In genomic region chr6:121086226-121086625, GRCm38 (mm10) we compare ENCODE assay signal across 15 mouse cellular contexts. TPM values are rescaled to one million over a fixed set of nuclear protein-coding genes. Genes with fewer than 3 reads are reported as not detected.
DNase-seq lines count a peak whose midpoint lies in the region; ATAC-seq and TF ChIP-seq lines count a peak whose summit lies in the region.
"Had no signal": no experiment of that assay in that cellular context is flagged by ENCODE, and none has a peak within 500 bp of the region (broad histone marks: within the 10 kb centered on the region; RNA-seq: fewer than 3 reads in every experiment).

No protein-coding gene starts in this region.

- no peak for ATAC-seq in heart, postnatal 0 days (ENCODE audit: insufficient read depth, low read depth)
- ATAC-seq in lung, embryonic 15.5 days (ENCODE audit: borderline replicate concordance, extremely low read depth, low FRiP score, low TSS enrichment): no peak

- TF ChIP-seq POLR2A in heart, adult 2 months (IDR thresholded peaks at IDR 0.05; ENCODE audit: insufficient read depth, low read depth, low read length): no peak
- TF ChIP-seq POLR2A in embryonic fibroblast, embryonic 13.5 days (IDR thresholded peaks at IDR 0.05; ENCODE audit: low read depth, low read length): no peak

- H3K27me3 ChIP-seq in heart, postnatal 0 days (ENCODE audit: control insufficient read depth, insufficient read depth, low read length): no peaks in the 10 kb centered on the region
- no peaks in the 10 kb centered on the region for H3K27me3 ChIP-seq in heart, adult 2 months (ENCODE audit: control insufficient read depth, insufficient read depth, low read length)
- no peaks in the 10 kb centered on the region for H3K27me3 ChIP-seq in lung, embryonic 15.5 days
- H3K27me3 ChIP-seq in megakaryocyte, embryonic 14.5 days (replicated peaks): no peaks in the 10 kb centered on the region
- H3K27me3 ChIP-seq: embryonic facial prominence, embryonic 12.5 days had no signal

- no peak overlapping the region for H3K9ac ChIP-seq in heart, postnatal 0 days (replicated peaks; ENCODE audit: low read depth, low read length)
- H3K9ac ChIP-seq in heart, adult 2 months (ENCODE audit: low read depth, low read length): no peak overlapping the region
- H3K9ac ChIP-seq in lung, embryonic 15.5 days: no peak overlapping the region
- H3K9ac ChIP-seq: embryonic facial prominence, embryonic 12.5 days; liver, embryonic 14.5 days had no signal

- H3K4me2 ChIP-seq in heart, postnatal 0 days (ENCODE audit: low read depth, low read length): no peak overlapping the region
- no peak overlapping the region for H3K4me2 ChIP-seq in lung, embryonic 15.5 days
- H3K4me2 ChIP-seq: embryonic facial prominence, embryonic 12.5 days; midbrain, embryonic 11.5 days had no signal

- H3K9me3 ChIP-seq in heart, postnatal 0 days (replicated peaks; ENCODE audit: control insufficient read depth, low read length): no peaks in the 10 kb centered on the region
- no peaks in the 10 kb centered on the region for H3K9me3 ChIP-seq in lung, embryonic 15.5 days
- H3K9me3 ChIP-seq in megakaryocyte, embryonic 14.5 days: no peaks in the 10 kb centered on the region
- H3K9me3 ChIP-seq: embryonic facial prominence, embryonic 12.5 days had no signal

- no peak for TF ChIP-seq CTCF in heart, postnatal 0 days (IDR thresholded peaks at IDR 0.05; ENCODE audit: low read depth)
- no peak for TF ChIP-seq CTCF in heart, adult 2 months (IDR thresholded peaks at IDR 0.05)
- no peak for TF ChIP-seq CTCF in embryonic fibroblast, embryonic 13.5 days (IDR thresholded peaks at IDR 0.05; ENCODE audit: borderline replicate concordance, insufficient read depth, low read length)

- peaks cover 58% of the 10 kb centered on the region for H3K4me1 ChIP-seq in heart, postnatal 0 days (ENCODE audit: control insufficient read depth, insufficient read depth)
- peaks cover 33% of the 10 kb centered on the region for H3K4me1 ChIP-seq in heart, adult 2 months (ENCODE audit: control insufficient read depth, insufficient read depth, low read length)
- H3K4me1 ChIP-seq in lung, embryonic 15.5 days: peaks cover 68% of the 10 kb centered on the region
- H3K4me1 ChIP-seq in embryonic fibroblast, embryonic 13.5 days (ENCODE audit: control insufficient read depth, insufficient read depth, low read length): peaks cover 6% of the 10 kb centered on the region; the same call in 1 of the 2 replicates
- H3K4me1 ChIP-seq in megakaryocyte, embryonic 14.5 days: peaks cover 93% of the 10 kb centered on the region

- peak overlapping the region; percentile 8; the same call in 1 of the 2 replicates for H3K27ac ChIP-seq in heart, postnatal 0 days (ENCODE audit: low read depth)
- no peak overlapping the region for H3K27ac ChIP-seq in heart, adult 2 months
- 0 out of 2 replicates have a peak overlapping the region, but pooled peaks have one; percentile 12 for H3K27ac ChIP-seq in lung, embryonic 15.5 days
- H3K27ac ChIP-seq in embryonic fibroblast, embryonic 13.5 days (ENCODE audit: insufficient read depth, low read length): peak overlapping the region; percentile 9; the same call in 1 of the 2 replicates

- WGBS in heart, postnatal 0 days: 77% methylated on average over 9 of the region's 9 CpGs
- WGBS in heart, adult 2 months: 83% methylated on average over 9 of the region's 9 CpGs
- 81% methylated on average over 9 of the region's 9 CpGs for whole genome bisulfite sequencing in lung, embryonic 15.5 days

- H3K36me3 ChIP-seq in heart, postnatal 0 days (replicated peaks; ENCODE audit: control insufficient read depth, insufficient read depth, low read length): no peaks in the 10 kb centered on the region
- no peaks in the 10 kb centered on the region for H3K36me3 ChIP-seq in heart, adult 2 months (ENCODE audit: control insufficient read depth, insufficient read depth, low read length)
- no peaks in the 10 kb centered on the region for H3K36me3 ChIP-seq in lung, embryonic 15.5 days
- peaks cover 56% of the 10 kb centered on the region for H3K36me3 ChIP-seq in megakaryocyte, embryonic 14.5 days (replicated peaks; ENCODE audit: low read length)
- H3K36me3 ChIP-seq: embryonic facial prominence, embryonic 12.5 days had no signal

- H3K79me2 ChIP-seq in heart, adult 2 months (replicated peaks; ENCODE audit: control insufficient read depth, insufficient read depth, low read length): peaks cover 3% of the 10 kb centered on the region

- H3K4me3 ChIP-seq in heart, postnatal 0 days (ENCODE audit: low read depth, low read length): no peak overlapping the region
- H3K4me3 ChIP-seq in heart, adult 2 months: no peak overlapping the region
- H3K4me3 ChIP-seq in lung, embryonic 15.5 days: no peak overlapping the region
- H3K4me3 ChIP-seq in embryonic fibroblast, embryonic 13.5 days (ENCODE audit: insufficient read depth, low read length): no peak overlapping the region
- peak overlapping the region; percentile 68 for H3K4me3 ChIP-seq in megakaryocyte, embryonic 14.5 days (replicated peaks)
- H3K4me3 ChIP-seq: embryonic facial prominence, embryonic 12.5 days; myocyte had no signal

- TF ChIP-seq EP300 in heart, postnatal 0 days (IDR thresholded peaks at IDR 0.05; ENCODE audit: low read depth): no peak
- TF ChIP-seq EP300 in heart, adult 2 months (IDR thresholded peaks at IDR 0.05; ENCODE audit: insufficient read depth, low read depth, low read length): no peak

- DNase-seq in heart, postnatal 0 days (ENCODE audit: low spot score): no peak
- no peak for DNase-seq in heart, adult 2 months
- no peak for DNase-seq in lung, postnatal 25 days (ENCODE audit: low spot score)
- no peak for DNase-seq in MN1 (ENCODE audit: low spot score)
- DNase-seq: adrenal gland, postnatal 25 days; cerebellum, postnatal 14 days; kidney, postnatal 14 days; layer of hippocampus, adult 9-11 months had no signal

- intact Hi-C loops in heart, adult 2 months (cut with DNase I): no loop called here

RNA-seq across cellular contexts. Expression of gene Mical3, which starts 44.6 kb away (rescaled TPM):
- 79.3 and 94.8 TPM in 2 replicates for total RNA-seq in heart, postnatal 0 days (2014; rRNA removed; ENCODE audit: low replicate concordance)
- 23.2 and 30.8 TPM in 2 replicates for polyA plus RNA-seq in heart, postnatal 0 days (2015; fragmentation: Nextera tagmentation; extraction: Ambion mirVana)
- total RNA-seq in heart, adult 2 months (2021): 100 to 1,000 TPM; 114 to 127 TPM
- 52.1 and 69.0 TPM in 2 replicates for polyA plus RNA-seq in heart, adult 2 months (2012; rRNA removed)
- 17.6 and 20.0 TPM in 2 replicates for polyA plus RNA-seq in lung, embryonic 15.5 days (2015; fragmentation: Nextera tagmentation; extraction: Ambion mirVana)
- 19.1 and 19.5 TPM in 2 replicates for polyA plus RNA-seq in embryonic fibroblast, embryonic 13.5 days (2011; ENCODE audit: insufficient read length, low read depth, missing spikeins)
- 17.8 and 21.9 TPM in 2 replicates for polyA plus RNA-seq in megakaryocyte, embryonic 14.5 days (2012; ENCODE audit: insufficient read depth, low replicate concordance)
